Mouse (Mus musculus): ENCODE results near the gene Sorcs1.

DNA sequence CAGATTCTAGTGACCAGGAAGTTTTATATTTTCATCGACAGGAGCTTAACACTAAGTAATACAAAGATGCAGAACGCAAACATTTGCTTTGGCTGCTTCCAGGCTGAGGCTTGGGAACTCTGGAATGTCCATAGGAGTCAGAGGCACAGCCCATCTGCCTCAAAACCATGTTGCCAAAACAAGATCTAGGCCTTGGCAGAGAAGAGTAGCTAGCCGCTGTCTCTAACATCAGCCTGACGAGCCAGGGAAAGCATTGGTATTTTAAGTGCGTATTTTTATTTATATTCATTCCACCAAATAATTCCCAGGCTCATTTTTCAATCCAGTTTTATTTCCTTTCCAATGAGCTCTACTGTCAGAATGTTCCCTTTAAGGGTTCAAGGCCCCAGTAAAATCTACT is 75.1 kb downstream of the Sorcs1 start:
- no peak for TF ChIP-seq CTCF (IDR thresholded peaks at IDR 0.05; ENCODE audit: low read depth)
- TF ChIP-seq EP300 (IDR thresholded peaks at IDR 0.05; ENCODE audit: low read depth): no peak
